Mouse (Mus musculus): Measurements from ENCODE around the gene Frem3.
"Not testable (repeated sequence)": the region's sequence is repeated elsewhere in the genome, so short reads cannot be mapped to it uniquely, and the experiment has no call there.

DNA sequence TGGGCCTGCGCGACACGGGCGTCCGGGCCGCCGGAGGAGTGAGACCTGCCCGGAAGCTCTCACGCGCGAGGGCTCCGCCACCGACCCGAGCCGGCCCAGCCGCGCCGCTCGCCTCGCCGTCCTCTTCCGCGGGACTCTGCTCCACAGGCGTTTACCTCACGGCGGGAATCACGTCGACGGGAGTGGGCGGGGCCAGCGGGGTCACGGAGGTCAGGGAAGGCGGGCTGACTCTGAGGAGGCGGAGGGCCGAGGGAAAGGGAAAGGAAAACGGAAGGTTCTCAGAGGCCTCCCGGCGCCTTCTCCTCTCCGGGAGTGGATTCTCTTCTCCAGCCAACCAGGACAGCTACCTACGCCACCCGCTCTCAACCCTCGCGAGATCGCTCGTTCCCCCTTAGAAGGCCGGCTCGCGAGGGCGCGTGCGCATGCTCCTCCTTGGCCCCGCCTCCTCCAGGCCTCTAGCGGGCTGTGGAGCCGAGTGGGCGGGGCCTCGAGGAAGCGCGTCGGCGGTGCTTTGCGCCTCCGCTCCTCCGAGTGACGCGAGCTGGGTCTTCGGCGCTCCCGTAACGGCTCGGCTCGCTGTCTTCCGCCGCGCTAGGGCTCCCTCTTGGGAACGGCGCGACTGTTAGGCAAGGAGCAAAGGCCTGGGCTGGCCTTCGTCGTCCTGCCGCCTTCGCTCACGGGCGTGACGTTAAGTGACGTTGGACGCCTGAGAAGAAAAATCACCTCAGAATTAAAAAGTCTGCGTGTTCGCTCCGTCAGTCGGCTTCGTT, 128.5 kb downstream of the Frem3 start, which contains the start of gene Smarca5:
- TF ChIP-seq CTCF (IDR thresholded peaks at IDR 0.05; ENCODE audit: extremely low read depth, insufficient read length, insufficient replicate concordance, low read depth, low read length) = not testable (repeated sequence)
- 0 out of 2 replicates have a peak, but pooled peaks have one; percentile 30 for TF ChIP-seq POLR2A (IDR thresholded peaks at IDR 0.05; ENCODE audit: low read depth, low read length)
